Mouse (Mus musculus) forebrain, embryonic 10.5 days (tissue): Measurements from ENCODE around the gene Doc2b. TPM values are rescaled to one million over a fixed set of nuclear protein-coding genes. Genes with fewer than 3 reads are reported as not detected.
"Not testable (repeated sequence)": the region's sequence is repeated elsewhere in the genome, so short reads cannot be mapped to it uniquely, and the experiment has no call there.

Experiments
- DNase-seq: peaks from one replicate; pipeline ENCODE4 v3.0.0-alpha.2; 2017; ENCODE audit warnings: low spot score; ENCODE audit errors: extremely low spot score
- H3K27ac ChIP-seq: fragments of 300-500 bp; sonication (generic); 2 replicates; pipeline ENCODE4 v1.5.1; 2016; ENCODE audit warnings: mild to moderate bottlenecking
- H3K27me3 ChIP-seq: fragments of 300-500 bp; sonication (generic); 2 replicates; pipeline ENCODE4 v1.6.1; 2016; ENCODE audit warnings: mild to moderate bottlenecking; ENCODE audit not compliant: poor library complexity, severe bottlenecking
- H3K36me3 ChIP-seq: fragments of 300-500 bp; sonication (generic); replicated peaks from 2 replicates; pipeline ENCODE4 v1.6.1; 2016; ENCODE audit warnings: mild to moderate bottlenecking, moderate library complexity
- H3K4me1 ChIP-seq: fragments of 300-500 bp; sonication (generic); 2 replicates; pipeline ENCODE4 v1.6.1; 2016
- H3K4me3 ChIP-seq: fragments of 300-500 bp; sonication (generic); 2 replicates; pipeline ENCODE4 v1.5.1; 2016; ENCODE audit warnings: mild to moderate bottlenecking, moderate library complexity
- H3K9me3 ChIP-seq: fragments of 300-500 bp; sonication (generic); 2 replicates; pipeline ENCODE4 v1.6.1; 2016; ENCODE audit warnings: mild to moderate bottlenecking, moderate library complexity
- WGBS: fragments of 180-500 bp; shearing (Covaris S2); methylation state at CpG from one replicate; pipeline ENCODE4 v1.1.7; 2016; 5-methylcytosine and 5-hydroxymethylcytosine counted together
- polyA plus RNA-seq: library from polyadenylated mRNA; unstranded; fragments of >200 nt; fragmentation: Nextera tagmentation; extraction: Ambion mirVana; gene quantifications from 2 replicates; pipeline ENCODE4 v1.2.1, GENCODE M21; 2016

The Doc2b gene
- polyA plus RNA-seq, 1 experiment from 2014 or later = 0.17 TPM

DNA sequence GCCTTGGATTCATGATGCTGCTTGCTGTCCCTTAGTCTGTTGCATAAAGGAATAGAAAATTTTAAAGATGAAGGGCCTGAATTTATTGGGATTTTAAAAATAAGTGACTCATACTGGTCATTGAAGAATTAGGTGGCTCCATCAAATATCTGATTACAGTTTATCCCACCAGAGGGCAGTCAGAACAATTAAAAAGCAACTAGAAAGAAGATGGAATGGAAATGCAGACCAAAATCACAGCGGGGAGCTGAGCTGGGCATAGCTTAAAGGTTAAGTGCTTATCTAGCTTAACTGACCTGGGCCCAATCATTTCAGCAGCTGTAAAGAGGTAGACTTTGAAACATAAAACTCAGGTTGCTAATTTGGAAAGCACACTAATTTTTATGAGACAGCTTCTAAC, 45.3 kb downstream of the Doc2b start:
- WGBS = 88% methylated on average over 1 of the region's 1 CpGs
- no peak overlapping the region for H3K27ac ChIP-seq
- no peaks in the 10 kb centered on the region for H3K9me3 ChIP-seq
- H3K27me3 ChIP-seq = no peaks in the 10 kb centered on the region
- H3K4me3 ChIP-seq = no peak overlapping the region
- DNase-seq = no peak
- H3K4me1 ChIP-seq = peaks cover 27% of the 10 kb centered on the region
- peaks cover 69% of the 10 kb centered on the region for H3K36me3 ChIP-seq

DNA sequence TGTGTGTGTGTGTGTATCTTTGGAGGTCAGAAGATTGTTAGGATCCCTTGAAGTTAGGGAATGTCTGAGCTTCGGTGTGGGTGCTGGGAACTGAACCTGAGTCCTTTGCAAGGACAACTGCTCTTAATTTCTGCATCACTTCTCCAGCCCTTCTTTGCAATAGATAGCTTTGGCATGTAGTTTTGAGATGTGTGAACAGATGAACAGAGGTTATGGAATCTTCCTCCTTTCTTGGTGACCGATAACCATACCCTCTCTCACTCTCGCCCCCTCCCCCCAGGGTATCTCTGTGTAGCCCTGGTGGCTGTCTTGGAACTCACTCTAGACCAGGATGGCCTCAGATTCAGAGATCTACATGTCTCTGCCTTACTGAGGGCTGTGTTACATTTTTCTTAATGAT, 51.1 kb downstream of the Doc2b start:
- Histone ChIP-seq H3K36me3 (peaks cover 77% of the 10 kb centered on the region), H3K4me3 (no peak overlapping the region), H3K9me3 (no peaks in the 10 kb centered on the region; the same call in 1 of the 2 replicates), H3K27ac (no peak overlapping the region), H3K27me3 (no peaks in the 10 kb centered on the region), H3K4me1 (peaks cover 28% of the 10 kb centered on the region)
- no peak for DNase-seq
- 95% methylated on average over 3 of the region's 3 CpGs for WGBS

DNA sequence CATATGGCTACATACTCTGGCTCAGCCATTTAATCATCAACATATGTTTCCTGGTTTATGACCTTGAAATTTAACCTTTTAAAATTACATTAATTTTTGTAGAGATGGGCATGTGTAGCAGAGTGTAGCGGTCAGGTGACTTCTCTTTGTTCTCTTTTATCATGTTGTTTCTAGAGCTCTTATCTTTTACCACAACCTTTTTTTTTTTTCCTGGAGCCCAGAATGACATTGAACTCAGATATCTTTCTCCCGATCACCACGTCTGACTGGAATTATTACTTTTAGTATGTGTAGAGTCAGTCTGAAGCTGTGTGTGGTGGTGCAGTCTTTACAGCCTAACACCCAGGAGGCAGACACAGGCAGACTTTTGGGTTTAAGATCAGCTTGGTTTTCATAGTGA, 54.2 kb downstream of the Doc2b start:
- DNase-seq = no peak
- peaks cover 17% of the 10 kb centered on the region for H3K4me1 ChIP-seq
- H3K9me3 ChIP-seq = no peaks in the 10 kb centered on the region; the same call in 1 of the 2 replicates
- H3K27ac ChIP-seq = no peak overlapping the region
- H3K27me3 ChIP-seq = no peaks in the 10 kb centered on the region
- no peak overlapping the region for H3K4me3 ChIP-seq
- 92% methylated on average over 3 of the region's 3 CpGs for WGBS
- peaks cover 85% of the 10 kb centered on the region for H3K36me3 ChIP-seq

DNA sequence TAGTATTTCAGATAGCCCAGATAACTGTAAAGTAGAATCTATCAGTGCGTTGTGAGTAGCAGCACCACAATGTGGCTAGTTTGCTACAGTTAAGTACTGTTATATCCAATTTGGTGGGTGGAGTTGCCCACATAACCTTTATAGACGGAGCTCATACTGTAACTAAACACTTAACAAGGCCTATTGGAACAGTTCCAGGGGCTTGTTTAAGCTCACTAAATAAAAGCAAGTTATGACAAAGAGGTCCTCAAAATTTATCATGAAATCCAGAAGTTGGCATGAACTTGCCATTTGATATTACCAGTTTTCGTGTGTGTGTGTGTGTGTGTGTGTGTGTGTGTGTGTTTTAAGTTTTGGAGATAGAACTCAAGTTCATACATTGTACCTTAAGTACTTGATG, 55.6 kb downstream of the Doc2b start:
- Histone ChIP-seq H3K4me1 (peaks cover 28% of the 10 kb centered on the region), H3K27me3 (no peaks in the 10 kb centered on the region), H3K27ac (no peak overlapping the region), H3K9me3 (no peaks in the 10 kb centered on the region; the same call in 1 of the 2 replicates), H3K4me3 (no peak overlapping the region), H3K36me3 (peaks cover 91% of the 10 kb centered on the region)
- WGBS = 95% methylated on average over 3 of the region's 3 CpGs
- no peak for DNase-seq

DNA sequence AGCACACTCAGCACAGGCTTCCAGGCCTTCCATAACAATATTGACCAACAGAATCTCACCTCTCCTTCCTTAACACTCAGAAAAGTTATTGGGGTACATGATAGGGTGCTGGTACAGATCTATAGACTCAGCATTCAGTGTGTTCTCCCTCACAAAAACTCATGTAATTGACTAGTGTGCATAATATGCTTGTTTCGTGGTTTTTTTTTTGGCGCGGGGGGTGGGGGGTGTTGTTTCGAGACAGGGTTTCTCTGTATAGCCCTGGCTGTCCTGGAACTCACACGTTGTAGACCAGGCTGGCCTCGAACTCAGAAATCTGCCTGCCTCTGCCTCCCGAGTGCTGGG, 57.4 kb downstream of the Doc2b start:
- Histone ChIP-seq H3K27ac (no peak overlapping the region), H3K4me3 (no peak overlapping the region), H3K9me3 (no peaks in the 10 kb centered on the region; the same call in 1 of the 2 replicates), H3K36me3 (peaks cover 79% of the 10 kb centered on the region), H3K4me1 (peaks cover 40% of the 10 kb centered on the region), H3K27me3 (no peaks in the 10 kb centered on the region)
- 95% methylated on average over 7 of the region's 7 CpGs for WGBS
- no peak for DNase-seq

DNA sequence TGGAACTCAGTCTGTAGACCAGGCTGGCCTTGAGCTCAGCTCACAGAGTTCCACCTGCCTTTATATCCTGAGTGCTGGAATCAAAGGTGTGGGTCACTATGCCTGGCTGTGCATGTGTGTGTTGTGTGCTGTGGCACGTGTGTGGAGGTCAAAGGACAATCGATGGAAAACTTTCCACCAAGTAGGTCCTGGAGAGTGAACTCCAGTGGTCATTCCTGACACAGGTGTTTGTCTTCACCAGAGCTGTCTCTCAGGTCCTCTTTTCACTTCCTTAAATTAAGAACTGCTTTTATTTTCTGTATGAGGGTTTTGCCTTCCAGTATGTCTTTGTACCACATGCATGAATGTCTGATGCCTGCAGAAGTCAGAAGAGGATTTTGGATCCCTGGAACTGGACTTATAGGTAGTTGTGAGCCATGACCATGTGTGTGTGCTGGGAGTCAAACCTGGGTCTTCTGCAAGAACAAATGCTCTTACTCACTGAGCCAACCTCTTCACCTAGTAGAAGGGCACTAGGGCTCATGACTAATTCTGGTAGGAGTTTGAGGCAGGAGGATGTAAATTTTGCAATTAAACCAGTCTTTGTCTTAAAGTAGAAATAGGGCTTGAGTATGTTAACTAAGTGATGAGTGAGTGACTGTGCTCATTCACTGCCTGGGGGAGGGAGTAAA, 57.9 kb downstream of the Doc2b start:
- WGBS = 95% methylated on average over 2 of the region's 2 CpGs
- peaks cover 40% of the 10 kb centered on the region for H3K4me1 ChIP-seq
- no peak for DNase-seq
- no peaks in the 10 kb centered on the region for H3K27me3 ChIP-seq
- H3K27ac ChIP-seq = no peak overlapping the region
- peaks cover 74% of the 10 kb centered on the region for H3K36me3 ChIP-seq
- H3K4me3 ChIP-seq = no peak overlapping the region
- H3K9me3 ChIP-seq = no peaks in the 10 kb centered on the region; the same call in 1 of the 2 replicates

DNA sequence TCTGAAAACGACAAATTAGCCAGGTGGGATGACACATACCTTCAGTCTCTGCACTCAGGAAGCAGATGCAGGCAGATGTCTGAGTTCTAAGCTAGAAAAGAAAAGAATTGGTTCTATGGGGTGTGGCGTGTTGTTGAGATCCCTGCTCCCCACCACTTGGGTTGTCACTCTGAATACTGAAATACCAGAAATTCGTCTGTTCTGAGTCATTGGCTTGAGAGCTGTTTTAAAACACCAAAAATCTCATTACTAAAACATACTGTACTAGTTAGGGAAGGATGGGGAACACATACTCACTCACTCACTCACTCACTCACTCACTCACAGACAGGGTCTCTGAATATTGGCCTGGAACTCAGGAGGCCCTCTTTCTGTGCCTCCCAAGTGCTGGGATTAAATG, 58.9 kb downstream of the Doc2b start:
- peaks cover 64% of the 10 kb centered on the region for H3K36me3 ChIP-seq
- H3K27ac ChIP-seq = no peak overlapping the region
- no peak for DNase-seq
- H3K4me1 ChIP-seq = peaks cover 46% of the 10 kb centered on the region
- 84% methylated on average over 3 of the region's 3 CpGs for WGBS
- no peaks in the 10 kb centered on the region for H3K9me3 ChIP-seq
- no peak overlapping the region; the same call in 1 of the 2 replicates for H3K4me3 ChIP-seq
- H3K27me3 ChIP-seq = no peaks in the 10 kb centered on the region

DNA sequence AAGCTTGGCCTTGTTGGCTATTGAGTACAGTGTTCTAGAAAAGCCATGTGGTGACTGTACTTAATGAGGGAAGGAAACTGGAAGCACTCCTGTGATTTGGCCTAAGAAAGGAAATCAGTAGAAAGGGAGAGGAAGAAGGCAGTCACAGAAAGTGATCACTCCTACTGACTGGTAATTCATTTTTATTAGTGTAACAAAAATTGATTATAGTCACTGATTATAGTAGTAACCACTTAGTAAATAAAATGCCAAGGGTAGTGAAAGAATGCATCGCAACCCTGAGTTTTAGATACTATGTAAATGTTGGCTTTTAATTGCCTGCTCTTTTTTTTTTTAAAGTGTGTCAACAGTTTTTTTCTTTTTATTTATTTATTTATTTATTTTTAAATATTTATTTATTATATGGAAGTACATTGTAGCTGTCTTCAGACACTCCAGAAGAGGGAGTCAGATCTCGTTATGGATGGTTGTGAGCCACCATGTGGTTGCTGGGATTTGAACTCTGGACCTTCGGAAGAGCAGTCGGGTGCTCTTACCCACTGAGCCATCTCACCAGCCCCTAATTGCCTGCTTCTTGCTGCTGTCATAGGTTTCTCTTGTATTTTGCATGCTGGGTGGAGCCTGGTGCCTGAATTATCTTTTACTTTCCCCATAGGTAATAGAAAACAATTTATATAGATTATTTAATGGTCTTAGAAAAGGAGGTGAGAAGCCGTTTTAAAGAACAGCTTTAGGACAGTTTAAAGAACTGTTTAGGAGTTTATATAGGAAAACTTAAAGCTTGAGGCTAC, 60.2 kb downstream of the Doc2b start:
- Histone ChIP-seq H3K4me3 (peak overlapping the region; percentile 99), H3K27ac (no peak overlapping the region), H3K9me3 (no peaks in the 10 kb centered on the region), H3K4me1 (peaks cover 50% of the 10 kb centered on the region), H3K36me3 (peaks cover 51% of the 10 kb centered on the region), H3K27me3 (no peaks in the 10 kb centered on the region)
- 89% methylated on average over 5 of the region's 5 CpGs for WGBS
- DNase-seq = no peak

DNA sequence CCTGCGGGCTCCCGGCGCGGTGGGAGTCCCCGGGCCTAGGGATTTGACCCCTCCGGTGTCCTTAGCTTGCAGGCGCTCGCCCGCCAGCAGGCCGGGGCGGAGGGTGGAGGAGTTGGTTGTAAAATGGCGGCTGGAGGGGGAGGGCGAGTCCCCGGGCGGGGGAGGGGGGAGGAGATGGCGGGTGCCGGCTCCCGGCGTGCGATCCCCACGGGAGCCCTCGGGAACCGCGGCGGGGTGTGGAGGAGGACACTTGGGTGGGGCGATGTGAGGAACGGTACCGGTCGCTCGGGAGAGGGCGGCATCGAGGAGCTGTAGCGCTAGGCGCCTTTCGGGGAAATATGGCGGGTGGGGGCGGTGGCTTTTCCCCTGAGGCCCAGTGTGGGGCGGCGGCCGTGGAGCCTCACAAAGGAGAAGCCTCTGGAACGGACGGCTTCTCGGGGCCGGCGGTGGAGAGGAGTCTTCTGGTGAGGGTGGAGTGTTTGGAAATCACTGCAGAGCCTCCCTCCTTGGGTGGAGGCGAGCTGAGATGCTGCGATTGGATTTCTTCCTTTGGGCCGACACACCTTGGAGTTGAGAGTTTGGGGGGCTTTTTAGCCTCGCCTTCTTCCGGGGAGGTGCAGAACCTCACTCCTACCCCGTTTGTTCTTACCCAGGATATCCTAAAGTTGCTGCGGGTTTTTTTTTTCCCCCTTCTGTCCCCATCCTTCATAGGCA, 62.5 kb downstream of the Doc2b start:
- WGBS = under 1% methylated on average over 52 of the region's 52 CpGs
- Histone ChIP-seq H3K4me1 (peaks cover 49% of the 10 kb centered on the region), H3K27ac (peak overlapping the region; percentile 100), H3K27me3 (0 out of 2 replicates have a peak, but pooled peaks cover 5% of the 10 kb centered on the region), H3K36me3 (peaks cover 28% of the 10 kb centered on the region), H3K9me3 (no peaks in the 10 kb centered on the region), H3K4me3 (peak overlapping the region; percentile 99)
- DNase-seq = no peak

DNA sequence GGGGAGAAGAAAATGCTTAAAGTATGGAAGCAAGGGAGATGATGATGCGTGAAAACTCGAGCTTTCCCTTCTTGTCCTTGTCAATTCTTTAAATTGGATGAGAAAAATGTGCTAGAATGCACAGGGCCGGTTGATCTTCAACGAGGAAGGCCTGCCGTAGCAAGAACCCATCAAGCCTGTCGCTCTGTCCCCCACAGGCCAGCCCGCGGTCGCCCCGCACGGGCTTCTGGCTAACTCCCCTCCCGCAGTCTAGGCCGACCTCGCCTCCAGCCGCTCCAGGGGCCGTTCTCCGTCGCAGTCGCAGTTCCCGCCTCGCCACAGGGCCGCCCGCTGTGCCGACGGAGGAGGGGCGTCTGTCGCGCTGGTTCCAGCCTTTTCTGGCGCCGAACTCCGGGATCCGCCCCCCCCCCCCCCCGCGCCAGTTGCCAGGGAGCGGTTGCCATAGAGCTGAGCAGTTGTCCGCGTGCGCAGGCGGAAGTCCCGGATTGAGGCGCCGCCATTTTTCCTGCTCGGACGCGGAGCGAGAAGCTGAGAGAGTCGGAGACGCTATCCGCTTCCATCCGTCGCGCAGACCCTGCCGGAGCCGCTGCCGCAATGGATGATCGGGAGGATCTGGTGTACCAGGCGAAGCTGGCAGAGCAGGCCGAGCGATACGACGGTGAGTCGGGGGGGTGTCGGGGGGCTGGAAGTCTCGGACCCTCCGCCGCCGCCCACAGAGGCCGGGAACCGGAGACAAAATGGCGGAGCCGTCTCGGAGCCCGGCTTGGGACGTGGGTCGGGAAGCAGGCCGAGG, 63.2 kb downstream of the Doc2b start, which contains the start of gene Ywhae:
Gene Ywhae, plus strand, starts transcription at position 436 of the 793 bp plus-strand sequence.
- H3K36me3 ChIP-seq = peaks cover 20% of the 10 kb centered on the region
- no peaks in the 10 kb centered on the region for H3K9me3 ChIP-seq
- H3K4me3 ChIP-seq = peak within 1 kb of the TSS; percentile 99
- H3K27me3 ChIP-seq = 0 out of 2 replicates have a peak, but pooled peaks cover 5% of the 10 kb centered on the region
- peaks cover 49% of the 10 kb centered on the region for H3K4me1 ChIP-seq
- WGBS = under 1% methylated on average over 75 of the region's 76 CpGs
- H3K27ac ChIP-seq = peak within 1 kb of the TSS; percentile 100
- peak; percentile 99 for DNase-seq

DNA sequence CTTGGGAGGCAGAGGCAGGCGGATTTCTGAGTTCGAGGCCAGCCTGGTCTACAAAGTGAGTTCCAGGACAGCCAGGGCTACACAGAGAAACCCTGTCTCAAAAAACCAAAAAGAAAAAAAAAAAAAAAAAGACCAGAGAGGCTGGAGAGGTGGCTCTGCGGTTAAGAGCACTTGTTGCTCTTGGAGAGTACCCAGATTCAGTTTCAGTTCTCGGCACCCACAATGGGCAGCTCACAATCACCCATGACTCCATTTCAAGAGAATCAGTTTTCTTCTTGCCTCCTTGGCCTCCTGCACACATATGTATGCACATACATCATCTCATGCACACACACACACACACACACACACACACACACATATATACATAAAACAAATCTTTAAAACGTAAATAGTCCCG, 68.2 kb downstream of the Doc2b start:
- 89% methylated on average over 6 of the region's 6 CpGs for WGBS
- H3K4me3 ChIP-seq, H3K27ac ChIP-seq, DNase-seq, H3K27me3 ChIP-seq, H3K36me3 ChIP-seq, H3K9me3 ChIP-seq: not testable (repeated sequence)
- H3K4me1 ChIP-seq = peaks cover 20% of the 10 kb centered on the region

DNA sequence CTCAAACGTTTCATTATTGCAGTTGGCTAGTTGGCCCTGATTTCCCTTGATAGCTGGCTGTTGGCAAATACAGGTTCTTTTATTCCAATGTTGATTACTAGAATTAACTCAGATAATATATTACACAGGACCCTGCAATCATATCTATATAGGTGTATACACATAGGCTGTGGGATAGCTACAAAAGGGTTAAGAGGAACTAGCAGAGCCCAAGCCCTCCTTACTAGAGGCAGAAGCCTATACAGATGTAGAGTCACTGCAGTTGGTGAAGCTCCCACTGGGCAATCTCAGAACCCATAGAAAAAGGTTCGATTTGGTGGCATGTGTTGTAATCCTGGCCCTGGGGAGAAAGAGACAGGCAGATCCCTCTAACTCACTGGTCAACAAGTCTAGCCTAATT, 68.7 kb downstream of the Doc2b start:
- Histone ChIP-seq H3K27ac (no peak overlapping the region), H3K4me3 (no peak overlapping the region), H3K4me1 (peaks cover 15% of the 10 kb centered on the region), H3K27me3 (0 out of 2 replicates have a peak, but pooled peaks cover 5% of the 10 kb centered on the region), H3K36me3 (no peaks in the 10 kb centered on the region), H3K9me3 (no peaks in the 10 kb centered on the region)
- 81% methylated on average over 2 of the region's 2 CpGs for WGBS
- DNase-seq = no peak
